Mouse (Mus musculus) cerebral cortex, adult 2 months (tissue): Measurements from ENCODE around the gene Pltp.

ENCODE experiments used
- WGBS: fragments of 180-500 bp; shearing (Covaris S2); methylation state at CpG from one replicate; pipeline ENCODE4 v1.1.7; 2018; 5-methylcytosine and 5-hydroxymethylcytosine counted together

The Pltp gene

DNA sequence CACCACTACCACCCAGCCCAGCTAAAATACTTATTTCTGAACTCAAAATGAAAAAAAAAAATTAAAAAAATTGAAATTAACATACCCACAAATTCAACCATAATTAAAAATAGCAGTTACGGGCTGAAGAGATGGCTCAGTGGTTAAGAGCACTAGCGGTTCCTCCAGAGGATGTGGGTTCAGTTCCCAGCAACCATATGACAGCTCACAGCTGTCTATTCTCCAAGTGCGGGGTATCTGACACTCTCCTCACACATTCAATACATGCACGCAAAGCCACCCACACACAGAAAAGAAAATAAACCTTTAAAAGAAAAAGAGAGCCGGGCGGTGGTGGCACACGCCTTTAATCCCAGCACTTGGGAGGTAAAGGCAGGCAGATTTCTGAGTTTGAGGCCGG, 7.5 kb downstream of the Pltp start:
- 49% methylated on average over 8 of the region's 8 CpGs for WGBS

GRCm38 (mm10) chr2:164845782-164846181, 11.7 kb downstream of the Pltp start:
- WGBS = 52% methylated on average over 3 of the region's 3 CpGs

- WGBS = 92% methylated on average over 4 of the region's 4 CpGs
Observed at GRCm38 (mm10) chr2:164835164-164835563, 22.3 kb downstream of the Pltp start.

DNA sequence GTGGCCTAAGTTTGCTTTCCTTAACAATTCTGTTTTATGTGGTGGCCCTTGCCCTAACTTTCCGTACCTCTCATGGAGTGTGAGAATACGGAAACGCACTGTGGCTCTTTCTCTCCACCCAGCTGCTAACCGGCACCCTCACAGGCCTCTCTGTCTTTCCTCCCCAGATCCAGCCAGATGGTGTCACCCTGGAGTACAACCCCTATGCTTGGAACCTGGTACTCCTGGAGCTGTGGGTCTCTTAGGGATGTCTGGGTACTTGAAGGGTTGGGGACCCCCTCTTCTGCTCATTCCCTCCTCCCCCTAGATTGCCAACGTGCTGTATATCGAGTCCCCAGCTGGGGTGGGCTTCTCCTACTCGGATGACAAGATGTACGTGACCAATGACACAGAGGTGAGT, 23.0 kb downstream of the Pltp start:
- 32% methylated on average over 8 of the region's 8 CpGs for WGBS

DNA sequence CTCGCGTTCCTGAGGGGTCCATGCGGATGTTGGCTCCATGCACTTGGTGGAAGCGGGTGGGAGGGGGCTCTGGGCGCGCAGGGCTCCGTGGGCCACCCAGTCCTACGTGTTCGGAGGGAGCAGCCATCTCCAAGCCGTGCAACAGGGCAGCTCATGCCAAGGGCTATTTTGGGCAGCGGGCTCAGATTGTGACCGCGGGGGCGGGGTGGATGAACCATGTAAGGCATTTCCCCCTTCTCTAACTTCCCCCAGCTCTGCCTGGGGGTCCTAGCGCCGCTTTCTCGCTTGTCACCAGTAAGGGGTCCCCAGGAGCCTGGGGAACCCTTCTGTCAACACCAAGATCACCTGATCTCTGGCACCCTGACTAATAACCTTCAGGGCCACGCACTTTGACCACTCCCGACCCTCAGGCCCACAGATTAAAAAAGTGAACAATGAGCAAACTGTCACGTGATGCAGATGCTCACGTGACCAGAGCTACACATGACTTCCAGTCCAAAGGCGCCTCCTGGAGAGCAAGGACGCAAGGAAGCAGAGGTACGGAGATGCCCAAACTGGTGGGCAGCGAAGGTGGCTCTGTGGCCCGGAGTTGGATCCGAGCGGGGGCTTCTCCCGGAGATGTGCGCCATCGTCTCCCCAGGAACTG, 24.1 kb downstream of the Pltp start, which contains the start of gene Neurl2:
TSS of gene Neurl2 (minus strand) at position 143 of the 646 bp plus-strand sequence.
- under 1% methylated on average over 31 of the region's 31 CpGs for WGBS

- WGBS = under 1% methylated on average over 35 of the region's 35 CpGs
Observed at GRCm38 (mm10) chr2:164832748-164833301, 24.7 kb downstream of the Pltp start, which contains the start of gene Ctsa. Gene Ctsa (plus strand): TSS chr2:164832873.

DNA sequence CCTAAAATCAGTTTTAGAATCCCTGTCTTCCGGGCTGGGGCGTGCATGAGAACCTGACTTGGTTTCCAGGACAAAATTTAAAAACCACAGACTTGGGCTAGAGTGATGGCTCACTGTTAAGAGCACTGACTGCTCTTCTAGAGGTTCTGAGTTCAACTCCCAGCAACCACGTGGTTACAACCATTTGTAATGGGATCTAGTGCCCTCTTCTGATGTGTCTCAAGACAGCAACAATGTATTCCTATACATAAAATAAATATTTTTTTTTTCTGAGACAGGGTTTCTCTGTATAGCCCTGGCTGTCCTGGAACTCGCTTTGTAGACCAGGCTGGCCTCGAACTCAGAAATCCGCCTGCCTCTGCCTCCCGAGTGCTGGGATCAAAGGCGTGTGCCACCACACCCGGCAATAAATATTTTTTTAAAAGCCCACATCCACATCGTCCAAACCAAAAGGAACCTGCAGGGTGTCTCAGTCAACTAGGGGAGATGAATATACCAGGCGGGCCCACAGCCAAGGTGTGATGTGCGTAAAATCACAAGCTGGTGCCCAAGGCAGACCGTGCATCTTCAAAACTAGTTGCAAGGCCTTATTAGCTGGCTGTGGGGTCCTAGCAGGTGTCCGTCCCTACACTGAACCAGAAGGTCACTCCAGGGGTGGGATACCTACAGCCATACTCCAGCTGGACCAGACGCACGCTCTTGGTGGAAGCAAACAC, 25.3 kb downstream of the Pltp start:
- 54% methylated on average over 16 of the region's 16 CpGs for WGBS

GRCm38 (mm10) chr2:164831029-164831428, 26.5 kb downstream of the Pltp start:
- 92% methylated on average over 10 of the region's 10 CpGs for WGBS

- 92% methylated on average over 1 of the region's 1 CpGs for WGBS
Observed at GRCm38 (mm10) chr2:164829090-164829489, 28.4 kb downstream of the Pltp start.

DNA sequence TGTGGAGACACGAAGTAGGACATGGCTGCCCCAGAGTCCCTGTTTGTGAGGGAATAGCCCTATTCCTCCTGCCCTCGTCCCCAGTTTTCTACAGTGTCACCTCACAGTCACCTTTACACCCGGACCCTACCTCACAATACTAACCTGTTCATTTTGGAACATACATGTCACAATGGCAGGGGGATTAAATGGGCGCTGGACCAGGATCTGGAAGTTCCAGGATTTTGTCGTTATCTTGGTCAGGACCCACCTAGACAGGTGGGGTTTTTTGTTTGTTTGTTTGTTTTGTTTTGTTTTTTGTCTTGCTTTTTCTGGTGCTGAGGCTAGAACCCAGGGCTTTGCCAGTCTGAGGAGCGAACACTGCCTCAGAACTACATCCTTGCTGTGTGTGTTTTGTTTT, 29.1 kb downstream of the Pltp start, which contains the start of gene Spata25:
TSS of gene Spata25 (minus strand) at position 101 of the 400 bp plus-strand sequence.
- 89% methylated on average over 6 of the region's 6 CpGs for WGBS

GRCm38 (mm10) chr2:164827146-164827850, 30.2 kb downstream of the Pltp start:
- 81% methylated on average over 16 of the region's 16 CpGs for WGBS

GRCm38 (mm10) chr2:164825521-164825920, 32.0 kb downstream of the Pltp start:
- WGBS = 94% methylated on average over 17 of the region's 17 CpGs

DNA sequence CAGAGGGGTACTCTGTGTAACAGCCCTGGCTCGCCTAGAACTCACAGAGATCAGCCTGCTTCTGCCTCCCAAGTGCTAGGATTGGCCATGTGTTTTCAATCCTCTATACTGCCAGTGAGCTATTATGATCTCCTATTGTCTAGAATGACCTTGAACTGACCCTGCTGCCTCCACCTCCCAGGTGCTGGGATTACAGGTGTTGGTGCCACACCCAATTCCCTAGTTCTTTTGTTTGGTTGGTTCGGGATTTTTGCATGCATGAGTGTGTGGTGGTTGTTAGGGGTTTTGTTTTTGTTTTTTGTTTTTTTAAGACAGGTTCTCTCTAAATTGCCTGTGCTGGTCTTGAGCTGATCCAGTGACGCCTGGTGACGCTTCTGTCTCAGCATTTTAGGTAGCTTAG, 33.5 kb downstream of the Pltp start:
- 87% methylated on average over 4 of the region's 4 CpGs for WGBS

GRCm38 (mm10) chr2:164823181-164823585, 34.3 kb downstream of the Pltp start:
- WGBS = 1% methylated on average over 10 of the region's 10 CpGs

DNA sequence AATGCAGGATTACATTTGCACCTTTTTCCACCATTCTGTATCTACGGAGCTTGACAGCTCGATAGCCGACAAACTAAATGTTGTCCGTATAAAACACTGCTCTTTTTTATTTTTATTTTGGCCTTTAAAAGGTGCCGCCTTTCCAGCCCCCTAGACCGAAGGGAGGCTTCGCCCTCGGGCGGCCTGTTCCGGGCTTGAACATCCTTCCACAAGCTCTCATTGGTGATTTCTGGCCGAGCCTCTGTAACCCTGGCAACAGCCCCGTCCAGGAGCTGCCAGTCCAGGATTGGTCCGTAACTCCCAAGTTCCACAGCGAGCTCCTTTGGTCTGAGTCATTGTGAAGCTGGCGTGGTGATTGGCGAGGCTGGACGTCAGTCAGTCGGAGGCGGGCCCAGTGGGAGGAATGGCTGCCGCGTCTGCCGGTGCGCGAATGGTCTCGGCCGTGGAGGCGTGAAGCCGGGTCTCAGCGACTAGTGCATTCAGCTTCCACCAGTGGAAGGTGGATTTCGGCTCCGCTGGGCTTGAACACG, 34.8 kb downstream of the Pltp start, which contains the start of gene Zswim1:
TSS of gene Zswim1 (plus strand) at position 51 of the 530 bp plus-strand sequence.
- under 1% methylated on average over 32 of the region's 32 CpGs for WGBS

DNA sequence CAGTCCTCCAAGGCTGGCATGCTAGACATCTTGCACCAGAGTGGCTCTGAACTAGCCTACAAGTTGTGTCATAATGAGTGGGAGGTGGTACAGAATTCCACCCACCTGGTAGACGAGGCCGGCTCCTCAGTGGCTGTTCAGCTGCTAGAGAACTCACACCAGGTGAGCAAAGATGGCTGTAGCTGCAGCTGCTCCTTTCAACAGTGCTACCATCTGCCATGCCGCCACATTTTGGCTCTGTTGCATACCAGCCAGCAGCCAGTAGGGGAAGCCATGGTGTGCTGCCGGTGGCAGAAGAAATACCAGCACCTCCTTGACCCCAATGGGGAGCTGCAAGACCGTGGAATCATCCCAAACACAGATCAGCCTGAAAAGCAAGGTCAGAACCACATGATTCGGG, 36.5 kb downstream of the Pltp start:
- 66% methylated on average over 6 of the region's 6 CpGs for WGBS

- WGBS = 87% methylated on average over 5 of the region's 5 CpGs
Observed at GRCm38 (mm10) chr2:164817703-164818102, 39.8 kb downstream of the Pltp start.

DNA sequence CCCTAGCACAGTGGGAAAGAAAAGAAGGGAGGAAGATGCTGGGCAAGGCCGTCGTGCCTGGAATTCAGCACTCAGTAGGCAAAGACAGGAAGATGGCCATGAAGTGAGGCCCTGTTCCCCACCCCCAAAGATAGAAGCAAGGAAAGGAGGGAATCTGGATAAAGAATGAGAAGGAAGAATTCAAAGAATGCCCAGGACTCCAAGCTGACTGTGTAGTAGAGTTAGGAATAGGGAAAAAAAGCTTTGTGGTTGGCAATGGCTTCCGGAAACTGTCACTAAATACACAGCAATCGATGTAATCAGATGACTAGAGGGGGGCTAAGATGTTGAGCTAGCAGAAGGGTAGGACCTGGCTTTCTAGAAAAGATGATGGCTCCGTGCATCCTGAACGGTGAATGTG, 40.3 kb downstream of the Pltp start:
- 87% methylated on average over 6 of the region's 6 CpGs for WGBS

- WGBS = 95% methylated on average over 8 of the region's 8 CpGs
Observed at GRCm38 (mm10) chr2:164815821-164816220, 41.7 kb downstream of the Pltp start.

- WGBS = 81% methylated on average over 5 of the region's 5 CpGs
Observed at GRCm38 (mm10) chr2:164815348-164815747, 42.2 kb downstream of the Pltp start.

- 71% methylated on average over 2 of the region's 2 CpGs for WGBS
Observed at GRCm38 (mm10) chr2:164813557-164813956, 44.0 kb downstream of the Pltp start.

- 85% methylated on average over 7 of the region's 7 CpGs for WGBS
Observed at GRCm38 (mm10) chr2:164806614-164807013, 50.9 kb downstream of the Pltp start.
